Mouse (Mus musculus): ENCODE measurements around the gene Cfap100. TPM values are rescaled to one million over a fixed set of nuclear protein-coding genes. Genes with fewer than 3 reads are reported as not detected.

The Cfap100 gene
- total and polyA plus RNA-seq, 3 experiments, result 0.10 TPM; not detected in 2

DNA sequence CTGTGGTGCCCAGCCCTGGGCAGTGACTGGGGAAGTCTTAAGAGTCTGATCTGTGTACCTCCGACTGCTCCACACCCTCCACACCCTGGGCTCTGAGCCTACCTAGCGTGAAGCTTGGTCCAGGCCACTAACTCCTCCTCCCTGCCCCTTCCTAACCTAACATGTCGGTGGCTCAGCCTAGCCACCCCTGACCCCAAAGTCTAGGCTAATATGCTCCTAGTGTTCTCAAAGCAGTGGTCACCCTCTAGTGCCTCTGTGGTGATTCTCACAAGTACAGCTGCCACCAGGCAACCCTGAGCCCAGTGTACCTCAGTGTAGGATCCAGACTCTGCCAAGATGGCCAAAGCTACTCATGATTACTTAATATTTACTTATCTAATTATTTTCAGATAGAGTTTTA lies 6.1 kb upstream of the Cfap100 start:
- no peak overlapping the region for H3K4me2 ChIP-seq (ENCODE audit: insufficient read depth, low read depth, poor library complexity, severe bottlenecking)
- TF ChIP-seq E2F4 (IDR thresholded peaks at IDR 0.05; ENCODE audit: insufficient replicate concordance, low read depth, low read length), result no peak
- TF ChIP-seq UBTF (IDR thresholded peaks at IDR 0.05; ENCODE audit: low read depth, low read length), result no peak
- no peak for TF ChIP-seq NRF1 (IDR thresholded peaks at IDR 0.05; ENCODE audit: low read depth, low read length)
- no peak for TF ChIP-seq USF1 (IDR thresholded peaks at IDR 0.05; ENCODE audit: low read depth, low read length)
- no peak for TF ChIP-seq USF2 (conservative IDR thresholded peaks at IDR 0.05; ENCODE audit: low read depth, low read length)
- no peak for TF ChIP-seq CHD2 (IDR thresholded peaks at IDR 0.05; ENCODE audit: low read length)
- TF ChIP-seq ELF1 (IDR thresholded peaks at IDR 0.05; ENCODE audit: low read depth, low read length), result no peak
- no peak for TF ChIP-seq HCFC1 (IDR thresholded peaks at IDR 0.05; ENCODE audit: low read depth, low read length)
- no peak for TF ChIP-seq ZKSCAN1 (IDR thresholded peaks at IDR 0.05; ENCODE audit: borderline replicate concordance, low read depth, low read length)
- no peak for TF ChIP-seq SMC3 (IDR thresholded peaks at IDR 0.05; ENCODE audit: low read depth, low read length)
- TF ChIP-seq MAX (IDR thresholded peaks at IDR 0.05; ENCODE audit: low read length), result no peak
- TF ChIP-seq ZC3H11A (IDR thresholded peaks at IDR 0.05; ENCODE audit: low read depth, low read length), result no peak
- no peak overlapping the region for H3K4me3 ChIP-seq (replicated peaks in 1 of 3; ENCODE audit: low read depth in 2 of 3, low read length in 2 of 3, poor library complexity in 1 of 3)
- H3K79me2 ChIP-seq (replicated peaks; ENCODE audit: control insufficient read depth, extremely low read depth, insufficient read depth, poor library complexity, severe bottlenecking), result no peaks in the 10 kb centered on the region
- peaks cover 0 to 6% of the 10 kb centered on the region in 2 experiments; a peak in 1 of 4 replicates for H3K4me1 ChIP-seq (ENCODE audit: control insufficient read depth in 1 of 2, insufficient read depth in 2 of 2)
- no peaks in the 10 kb centered on the region for H3K36me3 ChIP-seq (replicated peaks in 1 of 2; ENCODE audit: control insufficient read depth in 1 of 2, insufficient read depth in 1 of 2, low read length in 1 of 2)
- no peak overlapping the region for H3K9ac ChIP-seq (ENCODE audit: insufficient read depth, low read depth)
- in situ Hi-C loops (cut with MboI; ENCODE audit: low pct_ligation_motif_present, low pct_unique_long_range_greater_than_20kb, low sequenced_read_pairs), result loop anchor here (10.0 kb wide), 1 partner anchor 90 kb away; no protein-coding TSS in a partner anchor
- no peak overlapping the region for H3K27ac ChIP-seq (ENCODE audit: insufficient read depth, low read depth)
- dilution Hi-C loops (cut with MboI; ENCODE audit: extremely low pct_ligation_motif_present, extremely low pct_unique_long_range_greater_than_20kb, low sequenced_read_pairs), result no loop called here
- peaks cover 7% of the 10 kb centered on the region for H3K9me3 ChIP-seq (replicated peaks; ENCODE audit: low read length)
- H3K27me3 ChIP-seq (replicated peaks), result peaks cover 73% of the 10 kb centered on the region
- DNase-seq (ENCODE audit: extremely low read depth), result no peak

DNA sequence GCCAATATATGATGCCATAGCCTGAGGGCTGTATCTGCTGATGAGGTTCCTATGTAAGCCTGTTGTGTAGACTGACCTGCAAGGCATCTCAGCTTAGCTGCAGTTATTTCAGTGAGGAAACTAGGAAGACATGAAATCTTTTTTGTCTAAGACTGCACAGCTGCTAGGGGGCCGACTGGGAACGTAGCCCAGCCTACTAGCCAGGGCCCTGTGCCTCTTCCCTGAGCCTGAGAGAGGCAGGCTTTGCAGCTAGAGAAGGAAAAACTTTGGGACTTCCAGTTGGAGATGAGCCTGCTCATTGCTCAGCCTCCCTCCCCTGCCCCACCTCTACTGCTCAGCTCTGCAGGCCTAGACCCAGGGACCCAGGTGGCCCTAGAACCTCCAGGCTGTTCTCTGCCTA lies 2.9 kb upstream of the Cfap100 start:
- Histone ChIP-seq H3K27me3 (replicated peaks) (peaks cover 89% of the 10 kb centered on the region), H3K4me1 (ENCODE audit: control insufficient read depth in 1 of 2, insufficient read depth in 2 of 2) (peaks cover 0 to 6% of the 10 kb centered on the region in 2 experiments; a peak in 1 of 4 replicates), H3K4me2 (ENCODE audit: insufficient read depth, low read depth, poor library complexity, severe bottlenecking) (no peak overlapping the region), H3K9me3 (replicated peaks; ENCODE audit: low read length) (no peaks in the 10 kb centered on the region), H3K4me3 (replicated peaks in 1 of 3; ENCODE audit: low read depth in 2 of 3, low read length in 2 of 3, poor library complexity in 1 of 3) (no peak overlapping the region), H3K36me3 (replicated peaks in 1 of 2; ENCODE audit: control insufficient read depth in 1 of 2, insufficient read depth in 1 of 2, low read length in 1 of 2) (no peaks in the 10 kb centered on the region), H3K27ac (ENCODE audit: insufficient read depth, low read depth) (no peak overlapping the region), H3K9ac (ENCODE audit: insufficient read depth, low read depth) (no peak overlapping the region), H3K79me2 (replicated peaks; ENCODE audit: control insufficient read depth, extremely low read depth, insufficient read depth, poor library complexity, severe bottlenecking) (no peaks in the 10 kb centered on the region)
- dilution Hi-C loops (cut with MboI; ENCODE audit: extremely low pct_ligation_motif_present, extremely low pct_unique_long_range_greater_than_20kb, low sequenced_read_pairs), result no loop called here
- in situ Hi-C loops (cut with MboI; ENCODE audit: low pct_ligation_motif_present, low pct_unique_long_range_greater_than_20kb, low sequenced_read_pairs), result loop anchor here (10.0 kb wide), 1 partner anchor 93 kb away; no protein-coding TSS in a partner anchor
- no peak for DNase-seq (ENCODE audit: extremely low read depth)
- TF ChIP-seq CHD2 (IDR thresholded peaks at IDR 0.05; ENCODE audit: low read length), result no peak
- no peak for TF ChIP-seq POLR2AphosphoS2 (IDR thresholded peaks at IDR 0.05; ENCODE audit: low read depth, low read length)
- TF ChIP-seq USF2 (conservative IDR thresholded peaks at IDR 0.05; ENCODE audit: low read depth, low read length), result no peak
- no peak for TF ChIP-seq SMC3 (IDR thresholded peaks at IDR 0.05; ENCODE audit: low read depth, low read length)
- TF ChIP-seq ZKSCAN1 (IDR thresholded peaks at IDR 0.05; ENCODE audit: borderline replicate concordance, low read depth, low read length), result no peak
- TF ChIP-seq CHD1 (IDR thresholded peaks at IDR 0.05; ENCODE audit: low read depth, low read length), result no peak
- TF ChIP-seq MYC (IDR thresholded peaks at IDR 0.05; ENCODE audit: low read depth, low read length), result no peak
- no peak for TF ChIP-seq ZC3H11A (IDR thresholded peaks at IDR 0.05; ENCODE audit: low read depth, low read length)
- TF ChIP-seq NELFE (IDR thresholded peaks at IDR 0.05; ENCODE audit: low read depth, low read length), result no peak
- no peak for TF ChIP-seq PAX5 (IDR thresholded peaks at IDR 0.05; ENCODE audit: low read length)

All from CH12.LX (cell line).